Mouse (Mus musculus) bone marrow macrophage, adult 2 months (primary cell): ENCODE data around the gene Rnf130. TPM values are rescaled to one million over a fixed set of nuclear protein-coding genes. Genes with fewer than 3 reads are reported as not detected.

ENCODE experiments used
- H3K27ac ChIP-seq: 2 replicates; pipeline ENCODE4 v1.5.1; 2012; ENCODE audit warnings: low read depth, low read length; ENCODE audit not compliant: insufficient read depth
- H3K4me1 ChIP-seq: 2 replicates; pipeline ENCODE4 v1.6.1; 2012; ENCODE audit warnings: low read length; ENCODE audit not compliant: control insufficient read depth, insufficient read depth
- H3K4me3 ChIP-seq: 2 replicates; pipeline ENCODE4 v1.5.1; 2012; ENCODE audit warnings: mild to moderate bottlenecking, low read length, moderate library complexity; ENCODE audit not compliant: insufficient read depth
- CTCF ChIP-seq: IDR thresholded peaks from 2 replicates; pipeline ENCODE4 v1.5.1; 2012; ENCODE audit warnings: low read depth, mild to moderate bottlenecking, low read length, moderate library complexity
- POLR2A ChIP-seq: IDR thresholded peaks from 2 replicates; pipeline ENCODE4 v1.6.1; 2012; ENCODE audit warnings: mild to moderate bottlenecking, low read depth, low read length, borderline replicate concordance
- polyA plus RNA-seq: library from polyadenylated mRNA; stranded (reverse); fragments of >200 nt; gene quantifications from 2 replicates; pipeline ENCODE4 v1.2.4, GENCODE M21; 2012; ENCODE audit not compliant: missing spikeins, insufficient read depth, insufficient read length

Gene Rnf130
- polyA plus RNA-seq, 1 experiment, result 504 TPM

- H3K27ac ChIP-seq, result no peak overlapping the region
- H3K4me3 ChIP-seq, result no peak overlapping the region
- no peak for TF ChIP-seq CTCF
- TF ChIP-seq POLR2A, result no peak
- peaks cover 10% of the 10 kb centered on the region for H3K4me1 ChIP-seq
Observed at GRCm38 (mm10) chr11:50147267-50147957, 122.3 kb downstream of the Rnf130 start.

DNA sequence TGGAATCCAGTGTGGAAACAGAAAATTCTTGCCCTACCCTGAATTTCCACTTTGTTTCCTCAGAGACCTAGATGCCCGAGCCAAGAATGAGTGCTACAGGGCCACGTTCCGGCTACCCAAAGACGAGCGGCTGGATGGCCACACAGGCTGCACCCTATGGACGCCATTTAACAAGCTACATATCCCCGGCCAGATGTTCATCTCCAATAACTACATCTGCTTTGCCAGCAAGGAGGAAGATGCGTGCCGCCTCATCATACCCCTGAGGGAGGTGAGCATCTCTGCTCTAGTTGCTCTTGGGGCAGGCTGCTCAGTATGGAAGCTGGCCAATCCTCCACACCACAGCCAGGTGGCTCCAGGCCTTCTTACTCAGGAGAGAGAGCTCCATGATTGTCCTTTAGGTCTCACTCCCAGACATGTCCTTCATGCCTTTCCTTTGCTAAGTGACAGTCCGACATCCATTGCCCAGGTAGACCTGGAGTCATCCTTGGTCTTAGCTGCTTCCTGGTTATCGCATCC lies 122.9 kb downstream of the Rnf130 start:
- no peak overlapping the region for H3K27ac ChIP-seq
- no peak for TF ChIP-seq CTCF
- TF ChIP-seq POLR2A, result no peak
- H3K4me1 ChIP-seq, result peaks cover 10% of the 10 kb centered on the region
- H3K4me3 ChIP-seq, result no peak overlapping the region

DNA sequence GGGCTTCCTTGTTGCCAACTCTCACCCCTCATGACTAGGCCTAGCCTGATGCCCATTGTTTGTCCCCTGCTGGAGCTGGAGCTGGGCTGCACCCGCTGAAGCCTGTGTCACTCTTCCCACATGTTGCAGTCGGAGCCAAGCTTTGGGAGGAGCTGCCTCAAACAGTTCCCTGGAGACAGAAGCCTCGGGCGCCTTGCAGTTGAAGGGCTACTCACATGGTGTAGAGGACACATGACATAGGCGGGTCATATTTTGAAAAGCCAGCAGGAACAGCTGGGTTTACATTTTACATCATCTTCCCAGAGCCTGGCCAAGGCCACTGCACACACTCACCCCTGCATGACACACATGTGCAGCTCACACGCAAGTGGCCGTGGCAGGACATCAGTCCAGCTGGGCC lies 124.1 kb downstream of the Rnf130 start:
- TF ChIP-seq POLR2A, result no peak
- no peak for TF ChIP-seq CTCF
- no peak overlapping the region for H3K4me3 ChIP-seq
- H3K4me1 ChIP-seq, result peaks cover 18% of the 10 kb centered on the region
- peak overlapping the region; percentile 52 for H3K27ac ChIP-seq

- TF ChIP-seq CTCF (no peak), POLR2A (no peak)
- Histone ChIP-seq H3K4me3 (no peak overlapping the region), H3K4me1 (peaks cover 23% of the 10 kb centered on the region), H3K27ac (peak overlapping the region; percentile 52)
Observed at GRCm38 (mm10) chr11:50149603-50150150, 124.5 kb downstream of the Rnf130 start.

GRCm38 (mm10) chr11:50151374-50151773 lies 126.2 kb downstream of the Rnf130 start:
- H3K4me3 ChIP-seq, result no peak overlapping the region
- H3K4me1 ChIP-seq, result peaks cover 26% of the 10 kb centered on the region
- no peak overlapping the region for H3K27ac ChIP-seq
- TF ChIP-seq CTCF, result no peak
- no peak for TF ChIP-seq POLR2A

GRCm38 (mm10) chr11:50154166-50154565 lies 129.0 kb downstream of the Rnf130 start:
- TF ChIP-seq POLR2A (no peak), CTCF (no peak)
- Histone ChIP-seq H3K4me1 (peaks cover 23% of the 10 kb centered on the region), H3K27ac (0 out of 2 replicates have a peak overlapping the region, but pooled peaks have one; percentile 5)

More at GRCm38 (mm10) chr11:50154166-50154565, 129.0 kb downstream of the Rnf130 start:
- no peak overlapping the region for H3K4me3 ChIP-seq

Other genes starting within 250 kb of the Rnf130 start
- not detected in 2 replicates for gene Gfpt2, start 231.2 kb upstream of the Rnf130 start, polyA plus RNA-seq
- gene Mapk9, start 178.6 kb upstream of the Rnf130 start, polyA plus RNA-seq, result 38.6 and 42.8 TPM in 2 replicates
- gene Rasgef1c, start 123.5 kb upstream of the Rnf130 start, polyA plus RNA-seq, result not detected in 2 replicates
- 54.8 and 68.9 TPM in 2 replicates for gene Tbc1d9b, start 106.0 kb downstream of the Rnf130 start, polyA plus RNA-seq
- gene Mrnip, start 149.1 kb downstream of the Rnf130 start, polyA plus RNA-seq, result 3.3 and 3.6 TPM in 2 replicates
- gene Sqstm1, start 185.5 kb downstream of the Rnf130 start, polyA plus RNA-seq, result 560 and 577 TPM in 2 replicates
- 54.0 and 58.7 TPM in 2 replicates for gene Mgat4b, start 185.5 kb downstream of the Rnf130 start, polyA plus RNA-seq
- 13.1 and 18.1 TPM in 2 replicates for gene Ltc4s, start 213.3 kb downstream of the Rnf130 start, polyA plus RNA-seq